Mouse (Mus musculus): Measurements from ENCODE around the gene Rflna.

- TF ChIP-seq FLI1 (IDR thresholded peaks at IDR 0.05; ENCODE audit: low read length) (no peak), GATA1 (IDR thresholded peaks at IDR 0.05; ENCODE audit: borderline replicate concordance, low read length) (no peak)
Observed at GRCm38 (mm10) chr5:124989724-124990123, 13.3 kb upstream of the Rflna start.

Data from megakaryocyte, embryonic 14.5 days (primary cell).